Mouse (Mus musculus) megakaryocyte-erythroid progenitor cell, adult 5-6 weeks (primary cell): ENCODE measurements around the gene Mast4. TPM values are rescaled to one million over a fixed set of nuclear protein-coding genes. Genes with fewer than 3 reads are reported as not detected.

Experiments used
- ATAC-seq: replicated peaks from 2 replicates; pipeline ENCODE4 v1.8.0; 2016; ENCODE audit warnings: mild to moderate bottlenecking, inconsistent platforms; ENCODE audit not compliant: severe bottlenecking, poor library complexity, low FRiP score, low TSS enrichment
- total RNA-seq, 2 experiments: library from RNA; stranded (forward) in 1 of 2; stranded (reverse) in 1 of 2; fragments of 200-1000, 215-1000 nt in 1 of 2; fragments of >200 nt in 1 of 2; fragmentation: Nextera tagmentation in 1 of 2; gene quantifications; 2 replicates each; pipeline ENCODE4 v1.2.3; 2014 to 2017

Gene Mast4
- total RNA-seq, 2 experiments from 2014 or later = 10.9 to 40.9 TPM

DNA sequence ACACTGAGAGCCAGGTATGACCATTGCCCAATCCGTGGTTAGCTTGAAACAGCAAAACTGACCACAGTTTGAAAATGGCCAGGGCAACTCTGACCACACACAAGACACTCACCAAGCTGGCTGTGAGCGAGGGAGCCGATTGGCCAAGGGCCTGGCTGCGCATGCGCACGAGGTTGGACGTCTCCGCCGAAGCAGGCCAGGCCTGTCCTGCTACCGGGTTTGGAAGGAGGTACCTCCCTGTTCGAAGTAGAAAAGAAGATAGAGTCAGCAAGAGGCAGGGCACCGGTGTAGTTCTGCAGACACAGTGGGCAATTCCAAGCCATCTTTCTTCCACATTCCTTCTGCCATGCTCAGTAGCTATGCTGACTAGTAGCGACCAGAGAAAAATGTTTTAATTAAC, 194.2 kb downstream of the Mast4 start:
- no peak for ATAC-seq

DNA sequence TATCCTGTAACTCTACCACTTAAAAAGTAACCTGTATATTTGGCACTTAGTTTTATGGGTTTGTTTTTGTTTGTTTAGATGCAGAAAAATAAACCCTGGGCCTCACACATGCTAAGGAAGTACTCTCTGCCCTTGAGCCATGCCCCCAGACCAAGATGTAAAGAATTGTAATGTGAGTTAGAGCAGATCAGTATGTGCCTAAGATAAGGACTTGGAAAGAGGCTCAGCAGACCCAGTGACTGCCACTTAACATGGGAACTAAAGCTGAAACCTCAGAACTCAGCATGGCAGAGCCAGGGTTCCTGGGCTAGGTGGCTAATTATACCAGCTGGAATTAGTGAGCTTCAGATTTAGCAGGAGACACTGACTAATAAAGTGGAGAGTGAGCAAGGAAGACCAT, 196.0 kb downstream of the Mast4 start:
- ATAC-seq = no peak

DNA sequence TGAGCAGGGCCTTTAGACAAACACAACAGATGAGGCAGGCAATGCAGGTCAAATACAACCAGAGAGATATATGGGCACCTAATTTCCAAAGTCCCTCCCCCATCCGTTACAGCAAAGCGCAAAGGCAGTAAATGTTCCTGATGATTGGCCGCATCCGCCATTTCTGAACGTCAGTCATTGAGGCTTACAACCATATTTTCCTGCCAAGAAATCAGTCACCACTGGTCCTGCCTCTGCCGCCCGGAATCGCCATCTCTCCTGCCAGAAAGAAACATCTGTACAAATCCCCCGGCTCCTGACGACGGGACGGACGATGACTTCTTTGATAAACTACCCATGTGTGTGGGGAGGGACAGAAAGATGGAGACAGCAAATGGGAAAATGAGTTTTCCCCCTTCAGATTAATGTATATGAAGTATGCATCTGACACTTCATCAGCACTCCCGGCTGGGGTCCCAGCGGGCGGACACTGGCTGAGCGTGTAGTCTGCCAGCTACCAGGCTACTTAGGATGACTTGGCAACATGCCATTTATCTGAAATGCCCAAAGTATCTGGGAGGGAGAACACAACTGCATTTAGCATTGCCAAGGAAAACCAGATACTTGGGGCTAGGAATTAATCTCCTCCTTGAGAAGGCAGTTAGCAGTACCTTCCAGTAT, 198.9 kb downstream of the Mast4 start:
- no peak for ATAC-seq

DNA sequence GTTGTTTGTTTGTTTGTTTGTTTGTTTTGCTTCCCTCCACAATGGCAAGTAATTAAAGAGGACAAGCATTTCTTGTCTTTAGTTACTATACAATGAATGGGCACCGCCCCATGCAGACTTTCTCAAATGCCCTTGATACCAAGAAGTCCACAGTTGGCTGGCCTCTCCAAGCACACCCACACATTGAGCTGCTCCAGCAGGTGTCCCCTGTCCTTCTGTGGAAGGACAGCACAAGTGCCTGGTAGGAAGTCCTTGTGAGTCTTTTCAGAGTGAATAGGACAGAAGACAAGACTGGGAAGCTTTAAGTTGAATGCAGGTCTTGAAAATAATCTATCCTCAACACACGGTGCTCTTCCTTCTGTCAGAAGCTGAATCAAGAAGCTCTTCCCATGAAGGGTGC, 202.5 kb downstream of the Mast4 start:
- no peak for ATAC-seq

DNA sequence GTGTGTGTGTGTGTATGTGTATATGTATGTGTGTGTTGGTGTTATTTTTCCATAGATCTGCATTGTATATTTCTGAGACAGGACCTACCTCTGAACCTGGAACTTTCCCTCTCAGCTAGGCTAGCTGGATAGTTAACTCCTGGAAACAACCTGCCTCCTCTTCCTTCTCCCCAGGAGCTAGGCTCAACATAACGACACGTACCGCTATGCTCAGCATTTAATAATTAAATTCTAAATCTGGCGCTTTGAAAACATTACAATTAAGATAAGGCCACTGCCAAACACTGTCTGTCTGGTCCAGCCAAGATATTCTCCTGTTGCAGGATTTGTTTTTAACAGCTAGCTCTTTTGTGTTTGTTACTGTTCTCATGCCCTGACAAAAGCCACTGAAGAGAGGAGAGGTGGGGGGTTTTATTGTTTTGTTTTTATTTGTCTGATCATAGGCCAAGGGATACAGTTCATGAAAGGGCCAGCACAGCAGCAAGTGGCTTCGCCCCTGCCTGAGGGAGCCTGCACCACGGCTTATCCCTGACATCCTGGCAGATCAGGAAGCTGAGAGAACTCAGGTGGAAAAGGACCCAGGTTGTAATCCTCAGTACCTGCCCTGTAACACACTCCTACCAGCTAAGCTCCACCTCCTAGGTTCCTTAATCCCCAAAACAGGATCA, 205.0 kb downstream of the Mast4 start:
- ATAC-seq = no peak

DNA sequence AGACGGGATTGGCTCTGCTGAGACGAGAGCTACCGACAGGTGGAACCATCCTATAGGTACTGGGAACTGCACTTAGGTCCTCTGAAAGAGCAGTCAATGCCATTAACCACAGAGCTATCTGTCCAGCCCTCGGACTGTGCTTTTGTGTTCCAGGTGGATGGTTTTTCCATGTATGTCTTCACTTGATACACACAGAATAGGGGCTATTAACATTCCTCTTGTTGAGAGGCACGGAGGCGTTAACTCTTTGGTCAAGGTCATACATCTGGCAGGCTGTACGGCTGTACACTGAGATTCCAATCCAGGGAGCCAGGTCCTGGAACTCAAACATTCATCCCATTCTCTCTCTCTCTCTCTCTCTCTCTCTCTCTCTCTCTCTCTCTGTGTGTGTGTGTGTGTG, 205.6 kb downstream of the Mast4 start:
- no peak for ATAC-seq

DNA sequence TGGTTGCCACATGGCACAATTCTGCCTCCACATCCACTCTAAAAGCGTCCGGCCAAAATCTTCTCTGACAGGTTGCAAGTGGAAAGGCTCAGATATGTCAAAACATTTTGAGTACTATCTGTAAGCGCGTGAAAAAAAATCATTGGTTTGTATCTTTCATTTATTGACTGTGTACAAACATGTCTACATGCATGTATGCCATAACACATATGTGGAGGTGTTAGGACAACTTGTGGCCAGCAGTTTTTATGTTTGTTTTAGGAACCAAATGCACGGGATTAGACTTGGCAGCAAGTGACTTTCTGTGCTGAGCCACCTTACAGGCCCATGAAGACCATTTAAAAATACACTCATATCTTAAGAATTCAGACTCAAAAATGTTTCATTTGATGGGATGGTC, 206.7 kb downstream of the Mast4 start:
- no peak for ATAC-seq

DNA sequence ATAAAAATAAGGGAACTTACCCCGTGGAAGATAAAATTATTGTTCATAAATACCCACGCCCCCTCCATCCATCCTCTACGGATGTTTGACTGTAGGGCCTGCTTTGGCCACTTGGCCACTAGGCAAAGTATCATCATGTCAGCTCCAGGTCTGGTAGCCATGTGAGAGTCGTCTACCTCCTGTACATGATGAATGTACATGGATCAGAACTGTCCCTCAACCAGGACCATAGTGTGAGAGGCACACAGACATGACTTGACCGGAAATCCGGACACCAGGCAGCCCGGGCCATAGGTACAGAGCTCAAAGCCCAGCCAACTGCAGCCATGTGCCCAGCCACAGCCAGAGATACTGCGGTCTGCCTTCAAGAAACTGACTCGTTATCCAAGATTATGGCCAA, 210.6 kb downstream of the Mast4 start:
- ATAC-seq = no peak

DNA sequence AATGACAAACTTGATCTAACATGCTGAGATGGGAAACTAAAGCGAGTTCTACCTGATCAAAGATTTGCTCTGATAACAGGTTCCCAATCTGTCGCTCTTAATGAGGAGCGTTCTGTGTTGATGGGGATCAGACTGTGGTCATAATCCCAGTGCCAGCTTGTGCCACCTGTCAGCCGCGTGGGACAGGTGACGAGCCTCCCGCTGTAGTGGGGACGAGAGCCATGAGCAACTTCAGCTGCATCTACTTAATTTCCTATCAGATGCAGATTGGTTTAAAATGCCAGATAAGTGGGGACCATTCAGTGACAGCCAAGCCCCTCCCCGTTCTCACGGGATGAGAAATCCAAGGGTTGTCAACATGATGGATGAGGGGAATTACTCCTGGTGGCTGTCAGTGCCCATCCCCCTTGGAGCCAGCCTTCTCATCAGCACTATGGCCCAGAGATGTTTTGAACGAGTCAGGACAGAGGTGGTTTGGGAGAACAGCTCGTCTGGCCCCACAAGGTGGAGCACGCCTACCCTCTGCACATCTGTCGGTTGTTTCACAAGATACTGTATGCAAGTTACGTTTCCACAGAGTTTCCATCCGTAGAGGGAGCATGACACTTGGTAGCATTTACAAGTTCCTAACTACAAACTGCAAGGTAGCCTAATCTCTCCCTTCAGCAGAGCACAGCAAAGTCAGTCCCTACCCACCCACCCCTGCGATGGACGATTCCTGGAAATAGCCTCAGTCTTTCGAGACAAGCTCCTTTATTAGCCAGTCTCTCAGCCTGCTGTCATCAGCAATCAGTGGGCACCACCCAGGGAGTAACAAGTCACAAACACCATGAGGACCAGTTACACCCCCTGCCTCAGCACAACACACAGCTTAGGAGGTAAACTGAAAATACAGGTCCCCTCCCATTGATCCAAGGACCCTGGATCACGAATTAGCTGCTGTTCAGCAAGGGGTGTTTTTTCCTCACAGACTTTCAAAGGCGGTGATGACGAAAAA, 212.2 kb downstream of the Mast4 start:
- no peak for ATAC-seq

DNA sequence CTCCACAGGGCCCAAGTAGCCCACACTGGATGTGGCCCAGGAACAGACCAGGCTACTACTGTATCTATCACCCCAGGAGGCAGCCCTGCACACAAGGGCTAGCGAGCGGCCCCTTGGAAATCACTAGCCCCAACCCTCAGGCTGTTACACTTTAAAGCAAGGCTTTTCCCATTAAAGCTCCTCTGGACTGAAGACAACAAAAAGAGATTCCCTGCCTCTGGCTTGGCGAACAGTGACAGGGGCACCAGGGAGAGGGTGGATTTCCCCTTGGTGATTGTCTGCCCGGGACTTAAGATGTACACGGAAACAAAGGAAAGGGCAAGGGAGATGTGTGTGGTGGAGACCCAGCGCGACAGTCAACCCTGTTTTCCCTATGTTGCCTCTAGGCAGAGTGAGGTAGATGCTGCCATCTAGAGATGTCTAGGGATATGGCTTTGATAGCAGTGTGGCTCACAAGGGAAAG, 213.6 kb downstream of the Mast4 start:
- ATAC-seq = no peak

DNA sequence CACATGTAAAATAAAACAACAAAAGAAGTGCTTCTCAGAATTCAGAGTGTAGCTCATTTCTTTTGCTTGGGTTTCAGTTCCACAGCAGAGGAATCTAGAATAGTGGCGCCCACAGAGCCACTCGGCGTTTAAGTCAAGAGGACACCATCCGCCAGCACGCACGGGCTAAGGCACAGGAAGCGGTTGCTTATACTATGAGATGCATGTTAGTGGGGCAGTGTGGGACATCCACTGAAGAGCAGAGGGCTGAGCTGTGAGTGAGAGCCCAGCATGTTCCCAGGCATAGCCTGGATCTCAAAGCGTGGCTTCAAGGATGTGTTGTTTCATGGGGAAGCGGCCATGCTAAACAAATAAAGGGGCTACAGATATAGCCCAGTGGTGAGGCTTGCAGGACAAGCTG, 214.6 kb downstream of the Mast4 start:
- ATAC-seq = no peak

DNA sequence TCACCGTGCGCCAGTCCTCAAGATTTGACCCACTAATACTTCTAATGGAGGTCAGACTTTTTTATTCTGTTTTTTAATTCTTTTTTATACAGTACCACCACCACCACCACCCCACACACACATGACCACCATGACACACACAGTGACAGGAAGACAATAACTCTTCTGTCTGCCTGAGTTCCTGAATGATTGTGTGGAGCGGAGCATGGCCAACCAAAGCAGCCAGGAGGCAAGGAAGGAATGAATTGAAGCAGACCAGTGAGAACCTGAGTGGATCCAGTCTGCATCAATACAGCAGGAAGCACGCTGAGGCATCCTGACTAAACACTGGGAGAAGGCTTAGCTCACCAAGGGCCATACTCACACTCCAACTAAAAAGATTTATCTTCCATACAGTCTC, 219.2 kb downstream of the Mast4 start:
- no peak for ATAC-seq

DNA sequence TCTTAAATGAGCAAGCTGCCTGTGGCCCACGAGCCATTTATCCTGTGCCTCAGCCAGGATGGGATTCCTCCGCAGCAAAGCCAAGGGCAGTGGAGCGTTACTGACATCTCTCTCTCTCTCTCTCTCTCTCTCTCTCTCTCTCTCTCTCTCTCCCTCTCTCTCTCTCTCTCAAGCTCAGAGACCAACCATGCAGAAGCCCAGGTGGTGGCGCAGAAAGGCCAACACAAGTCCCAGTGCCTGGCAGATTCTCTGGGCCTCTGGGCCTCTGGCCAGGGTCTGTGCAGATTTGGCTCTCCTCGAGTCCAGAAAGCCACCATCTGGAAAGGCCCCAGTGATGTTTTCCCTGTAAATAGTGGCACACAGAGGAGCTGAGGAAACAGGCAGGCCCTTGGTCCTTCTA, 220.0 kb downstream of the Mast4 start:
- no peak for ATAC-seq

DNA sequence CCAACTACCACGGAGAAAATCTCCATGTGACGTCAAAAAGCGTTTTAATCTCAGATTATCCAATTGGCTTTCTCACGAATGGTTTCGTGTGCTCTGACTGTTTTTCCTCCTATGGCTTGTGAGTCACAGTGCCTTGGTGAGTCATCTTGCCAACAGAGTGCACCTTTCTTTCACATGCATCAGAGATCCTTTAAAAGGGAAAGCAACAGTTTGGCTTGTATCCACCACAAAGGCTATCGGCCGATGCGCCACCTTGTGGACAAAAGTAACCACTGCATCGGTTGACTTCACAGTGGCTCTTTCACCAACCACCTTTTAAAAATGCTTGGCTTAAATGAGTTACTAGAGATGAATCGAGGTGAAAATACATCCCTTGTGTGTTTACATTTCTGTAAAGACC, 224.4 kb downstream of the Mast4 start:
- ATAC-seq = peak; percentile 93

DNA sequence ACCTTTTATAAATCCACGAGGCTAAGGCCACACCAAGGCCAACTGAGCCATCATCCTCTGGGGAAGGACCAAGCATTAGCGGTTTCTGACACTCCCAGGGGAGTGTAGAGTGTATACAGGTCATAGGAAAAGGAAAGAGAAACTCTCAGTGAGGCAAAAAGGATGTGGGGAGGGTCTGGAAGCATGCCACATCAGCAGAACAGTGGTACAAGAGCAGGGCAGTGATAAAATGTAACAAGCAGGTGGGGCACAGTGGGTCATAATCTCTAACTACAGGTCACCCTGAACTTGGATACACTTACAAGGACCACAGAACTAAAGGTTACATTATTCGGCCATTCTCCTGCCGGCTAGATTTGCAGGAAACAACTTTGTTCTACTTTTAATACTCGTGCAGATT, 226.9 kb downstream of the Mast4 start:
- ATAC-seq = no peak

DNA sequence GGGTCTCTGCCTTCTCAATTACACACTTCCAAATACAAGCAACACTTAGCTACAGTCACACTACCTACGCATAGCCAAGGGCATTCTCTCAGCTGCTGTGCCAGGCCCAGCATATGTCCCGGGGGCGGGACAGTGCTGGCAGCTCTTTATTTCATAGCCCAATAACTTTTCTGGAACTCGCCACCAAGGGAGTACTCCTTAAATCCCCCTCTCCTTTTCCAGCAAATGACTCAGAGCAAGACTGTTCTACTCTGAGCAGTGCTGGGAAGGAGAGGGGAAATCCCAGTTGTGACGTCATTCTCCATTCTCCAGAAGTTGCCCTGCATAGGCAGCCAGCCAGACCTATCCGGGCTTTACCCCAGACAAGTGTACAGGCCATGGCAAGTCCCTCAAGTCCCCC, 231.7 kb downstream of the Mast4 start:
- no peak for ATAC-seq

DNA sequence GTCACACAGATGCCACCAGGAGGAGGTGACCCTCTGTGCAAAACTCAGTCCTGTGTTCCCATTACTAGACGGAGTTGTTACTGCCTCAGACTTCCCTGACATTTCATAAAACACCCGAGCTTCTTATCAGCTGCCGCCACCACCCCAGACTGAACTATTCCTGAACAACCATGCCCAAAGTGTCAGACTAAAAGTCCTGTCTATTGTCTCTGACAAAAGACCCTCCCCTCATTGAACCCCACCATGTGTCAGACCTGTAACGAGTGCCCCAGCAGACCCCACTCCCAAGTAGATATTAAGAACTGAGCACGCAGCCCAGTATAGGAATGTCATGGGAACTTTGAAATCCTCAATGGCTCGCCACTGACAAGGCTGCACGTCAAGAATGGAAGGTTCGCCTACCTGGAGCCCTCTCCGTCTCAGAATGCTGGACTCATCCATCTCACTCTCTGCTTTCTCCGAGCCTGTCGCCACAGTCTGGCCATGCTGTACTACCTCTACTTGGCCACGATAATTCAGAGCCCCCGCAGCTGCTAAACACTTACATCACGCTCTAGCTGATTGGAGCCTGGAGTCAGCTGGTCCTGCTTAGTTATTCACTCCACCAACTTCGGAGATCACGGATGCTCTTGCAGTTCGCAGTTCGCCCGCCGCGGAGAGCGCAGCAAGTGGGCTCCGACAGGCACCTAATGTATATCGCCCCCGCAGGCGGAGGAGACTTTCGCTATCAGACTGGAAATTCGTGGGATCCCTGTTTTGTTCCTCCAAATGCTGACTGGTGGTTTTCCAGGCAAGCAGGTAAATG, 237.7 kb downstream of the Mast4 start:
- peak; percentile 76 for ATAC-seq

DNA sequence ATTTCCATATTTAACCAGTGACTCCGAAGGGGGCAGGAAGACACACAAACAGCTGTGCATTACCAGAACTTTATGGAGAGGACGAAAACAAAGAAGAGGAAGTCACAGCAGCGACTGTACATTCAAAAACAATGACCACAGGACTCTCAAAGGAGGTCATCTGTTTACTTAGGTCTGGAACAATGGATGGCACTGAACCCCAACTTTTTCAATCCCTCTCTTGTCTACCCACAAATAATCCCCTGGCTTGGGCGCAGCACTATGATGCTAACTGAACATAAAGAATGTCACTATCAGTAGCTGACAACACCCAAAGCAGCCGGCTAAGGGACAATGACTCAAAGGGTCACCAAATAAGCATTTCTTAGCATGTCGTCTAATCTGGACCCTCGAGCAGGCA, 238.8 kb downstream of the Mast4 start:
- no peak for ATAC-seq

DNA sequence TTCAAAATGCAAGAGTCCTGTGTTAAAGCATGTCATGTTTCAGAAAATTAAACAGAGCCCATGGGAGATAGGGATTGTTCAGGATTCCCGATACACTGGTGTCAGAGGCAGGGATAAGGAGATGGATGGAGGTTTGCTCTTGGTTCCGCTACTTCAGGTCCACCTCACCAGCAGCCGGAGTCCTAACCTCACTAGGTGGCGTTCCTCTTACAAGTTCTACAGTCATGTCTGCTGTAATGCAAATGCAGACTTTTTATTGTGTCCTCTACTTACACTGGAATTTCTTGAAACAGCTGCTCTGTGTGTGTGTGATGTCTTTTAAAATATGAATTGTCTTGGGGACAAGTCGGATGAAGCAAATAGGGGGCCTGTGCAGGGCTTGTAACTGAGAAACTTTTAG, 239.7 kb downstream of the Mast4 start:
- no peak for ATAC-seq

DNA sequence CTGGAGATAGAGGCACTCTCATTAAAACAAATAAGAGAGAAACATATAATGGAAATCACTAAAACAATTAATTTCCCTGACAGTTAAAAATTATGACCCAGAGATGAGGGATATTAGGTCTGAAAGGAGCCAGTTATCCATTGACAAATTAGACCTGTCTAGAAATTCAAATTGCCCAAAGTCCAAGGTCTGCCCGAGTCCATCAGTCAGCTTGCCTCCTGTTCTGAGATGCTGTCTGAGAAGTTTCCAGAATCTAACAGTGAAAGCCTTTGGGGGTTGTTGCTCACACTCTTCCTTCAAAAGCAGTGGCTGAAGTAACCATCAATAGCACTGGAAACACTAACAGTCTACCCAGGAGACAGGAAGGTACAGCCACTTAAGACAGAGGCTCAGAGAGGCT, 240.6 kb downstream of the Mast4 start:
- no peak for ATAC-seq
